Mouse (Mus musculus) lung, embryonic 15.5 days (tissue): ENCODE measurements around the gene Wnt10a. TPM values are rescaled to one million over a fixed set of nuclear protein-coding genes. Genes with fewer than 3 reads are reported as not detected.

Source experiments
- ATAC-seq: fragments of 200-750 bp; cut with Nextera tagmentation; 2 replicates; pipeline ENCODE4 v1.8.0; 2017; ENCODE audit warnings: moderate number of reproducible peaks, borderline replicate concordance; ENCODE audit not compliant: low FRiP score, low TSS enrichment; ENCODE audit errors: extremely low read depth
- H3K27ac ChIP-seq: fragments of 300-500 bp; sonication (generic); 2 replicates; pipeline ENCODE4 v1.5.1; 2015; ENCODE audit warnings: moderate library complexity, mild to moderate bottlenecking, inconsistent platforms
- H3K27me3 ChIP-seq: fragments of 300-500 bp; sonication (generic); 2 replicates; pipeline ENCODE4 v1.6.1; 2015; ENCODE audit warnings: inconsistent platforms
- H3K36me3 ChIP-seq: fragments of 300-500 bp; sonication (generic); 2 replicates; pipeline ENCODE4 v1.6.1; 2015; ENCODE audit warnings: inconsistent platforms
- H3K4me1 ChIP-seq: fragments of 300-500 bp; sonication (generic); 2 replicates; pipeline ENCODE4 v1.6.1; 2015; ENCODE audit warnings: inconsistent platforms
- H3K4me2 ChIP-seq: fragments of 300-500 bp; sonication (generic); 2 replicates; pipeline ENCODE4 v1.6.1; 2015; ENCODE audit warnings: inconsistent platforms, mild to moderate bottlenecking, moderate library complexity
- H3K4me3 ChIP-seq: fragments of 300-500 bp; sonication (generic); 2 replicates; pipeline ENCODE4 v1.5.1; 2015; ENCODE audit warnings: mild to moderate bottlenecking, inconsistent platforms
- H3K9ac ChIP-seq: fragments of 300-500 bp; sonication (generic); 2 replicates; pipeline ENCODE4 v1.6.1; 2015; ENCODE audit warnings: inconsistent platforms
- H3K9me3 ChIP-seq: fragments of 300-500 bp; sonication (generic); 2 replicates; pipeline ENCODE4 v1.6.1; 2016; ENCODE audit warnings: inconsistent platforms
- WGBS: fragments of 180-500 bp; shearing (Covaris S2); methylation state at CpG from one replicate; pipeline ENCODE4 v1.1.7; 2015; 5-methylcytosine and 5-hydroxymethylcytosine counted together
- polyA plus RNA-seq: library from polyadenylated mRNA; unstranded; fragments of >200 nt; fragmentation: Nextera tagmentation; extraction: Ambion mirVana; gene quantifications from 2 replicates; pipeline ENCODE4 v1.2.1, GENCODE M21; 2015

Wnt10a gene
- polyA plus RNA-seq, 1 experiment from 2014 or later = 0.25 TPM

DNA sequence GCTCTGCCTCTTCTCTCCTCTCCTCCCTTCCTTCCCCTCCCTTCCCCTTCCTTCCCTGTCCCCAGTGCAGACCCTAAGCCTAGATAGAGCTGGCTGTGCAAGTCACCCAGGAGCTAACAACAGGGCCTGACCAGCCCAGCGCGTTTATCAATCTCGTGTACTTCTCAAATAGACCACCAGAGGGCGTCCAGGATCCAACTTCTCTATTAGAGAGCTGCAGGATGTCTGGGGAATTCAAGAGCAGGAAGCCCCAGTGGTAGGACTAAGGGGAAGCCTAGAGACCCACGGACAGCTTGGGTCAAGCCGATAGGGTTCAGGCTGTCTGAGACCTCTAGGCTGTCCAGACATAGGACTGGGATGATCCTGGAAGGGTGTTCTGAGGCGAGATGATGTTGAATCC, 3.5 kb upstream of the Wnt10a start:
- H3K27me3 ChIP-seq = peaks cover 99% of the 10 kb centered on the region
- no peak overlapping the region for H3K4me2 ChIP-seq
- H3K4me3 ChIP-seq = no peak overlapping the region
- no peaks in the 10 kb centered on the region for H3K36me3 ChIP-seq
- WGBS = 5% methylated on average over 7 of the region's 7 CpGs
- ATAC-seq = no peak
- no peaks in the 10 kb centered on the region; the same call in 1 of the 2 replicates for H3K9me3 ChIP-seq
- no peak overlapping the region for H3K9ac ChIP-seq
- no peak overlapping the region for H3K27ac ChIP-seq
- H3K4me1 ChIP-seq = peaks cover 19% of the 10 kb centered on the region

DNA sequence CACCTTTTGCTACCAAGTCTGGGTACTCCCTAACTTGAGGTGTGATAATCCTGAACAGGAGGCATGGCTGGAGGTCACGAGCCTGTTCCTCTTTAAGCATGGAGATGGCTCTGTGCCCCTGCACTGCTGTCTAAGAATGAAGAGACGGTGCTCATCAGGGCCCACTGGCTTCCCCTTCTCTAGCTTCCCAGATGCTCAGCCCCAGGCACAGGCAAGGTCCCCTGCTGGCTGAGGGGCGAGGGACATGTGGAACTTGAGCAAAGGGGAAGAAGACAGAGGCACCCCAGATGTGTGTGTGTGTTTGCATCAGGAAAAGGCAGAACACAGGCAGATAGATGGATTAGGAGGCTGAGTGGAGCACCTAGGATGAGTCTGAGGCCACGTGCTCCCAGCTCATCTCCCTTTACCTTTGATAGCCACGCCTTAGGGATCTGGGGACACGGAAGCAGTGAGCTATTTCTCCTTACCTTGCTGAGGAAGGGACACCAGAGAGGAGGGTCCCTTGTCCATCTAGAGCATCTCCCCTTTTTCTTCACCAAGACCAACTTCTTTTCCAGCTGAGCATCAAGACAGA, 2.6 kb upstream of the Wnt10a start:
- H3K9me3 ChIP-seq = no peaks in the 10 kb centered on the region; the same call in 1 of the 2 replicates
- no peak overlapping the region for H3K27ac ChIP-seq
- 17% methylated on average over 6 of the region's 6 CpGs for WGBS
- H3K4me3 ChIP-seq = no peak overlapping the region
- H3K4me2 ChIP-seq = no peak overlapping the region
- no peak overlapping the region for H3K9ac ChIP-seq
- peaks cover 99% of the 10 kb centered on the region for H3K27me3 ChIP-seq
- H3K36me3 ChIP-seq = no peaks in the 10 kb centered on the region
- H3K4me1 ChIP-seq = peaks cover 18% of the 10 kb centered on the region
- no peak for ATAC-seq

DNA sequence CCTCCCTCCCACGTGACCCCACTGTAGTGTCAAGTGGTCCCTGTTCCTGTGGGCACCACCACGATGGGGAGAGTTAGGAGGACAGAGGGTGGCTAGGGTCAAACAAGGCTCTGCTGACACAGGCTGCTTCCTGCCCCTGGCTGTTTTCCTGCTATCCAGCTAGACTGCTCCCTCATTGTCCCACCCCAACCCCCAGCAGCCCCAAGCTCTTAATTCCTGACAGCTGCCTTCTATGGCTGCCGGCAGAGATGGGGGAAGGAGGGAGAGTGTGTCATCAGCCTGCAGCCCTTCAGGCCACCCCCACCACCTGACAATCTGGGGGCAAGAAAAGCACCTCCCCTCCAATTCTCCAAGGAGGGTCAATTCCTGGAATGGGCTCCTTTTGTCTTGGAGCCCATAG, 1.2 kb upstream of the Wnt10a start:
- Histone ChIP-seq H3K4me1 (peaks cover 21% of the 10 kb centered on the region), H3K9me3 (no peaks in the 10 kb centered on the region; the same call in 1 of the 2 replicates), H3K27me3 (peaks cover 99% of the 10 kb centered on the region), H3K4me3 (no peak overlapping the region), H3K9ac (no peak overlapping the region), H3K36me3 (no peaks in the 10 kb centered on the region), H3K4me2 (no peak overlapping the region), H3K27ac (no peak overlapping the region)
- no peak for ATAC-seq
- 16% methylated on average over 3 of the region's 3 CpGs for WGBS

DNA sequence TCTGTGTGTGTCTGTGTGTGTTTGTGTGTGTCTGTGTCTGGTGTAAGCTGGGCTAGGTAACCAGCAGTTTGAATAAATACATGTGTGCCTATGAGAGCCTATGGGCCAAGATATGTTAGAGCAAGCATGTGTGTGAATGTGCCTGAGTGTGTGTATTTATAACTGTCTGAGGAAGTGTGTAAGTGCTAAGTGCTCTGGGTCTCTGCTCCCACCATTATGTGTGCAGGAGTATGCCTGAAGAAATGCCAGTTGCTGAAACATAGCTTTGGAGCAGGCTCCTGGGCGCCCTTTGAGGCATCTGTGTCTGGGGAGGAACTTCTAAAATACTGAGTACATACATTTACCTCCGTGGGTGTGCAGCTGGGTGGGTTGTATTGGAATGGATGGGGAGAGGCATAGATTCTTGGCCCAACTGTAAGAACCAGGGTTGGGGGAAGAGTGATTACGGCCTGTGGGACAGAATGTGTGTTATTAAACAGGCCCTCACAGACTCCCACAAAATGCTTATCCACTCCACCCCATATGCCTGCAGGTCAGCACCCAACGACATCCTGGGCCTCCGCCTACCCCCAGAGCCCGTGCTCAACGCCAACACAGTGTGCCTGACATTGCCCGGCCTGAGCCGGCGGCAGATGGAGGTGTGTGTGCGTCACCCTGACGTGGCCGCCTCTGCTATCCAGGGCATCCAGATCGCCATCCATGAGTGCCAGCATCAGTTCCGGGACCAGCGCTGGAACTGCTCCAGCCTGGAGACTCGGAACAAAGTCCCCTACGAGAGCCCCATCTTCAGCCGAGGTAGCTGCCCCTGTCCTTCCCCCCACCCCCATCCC, 1.7 kb downstream of the Wnt10a start:
- Histone ChIP-seq H3K9ac (no peak overlapping the region), H3K4me1 (peaks cover 21% of the 10 kb centered on the region), H3K27me3 (peaks cover 100% of the 10 kb centered on the region), H3K4me2 (no peak overlapping the region), H3K36me3 (no peaks in the 10 kb centered on the region), H3K4me3 (no peak overlapping the region), H3K9me3 (no peaks in the 10 kb centered on the region), H3K27ac (no peak overlapping the region)
- no peak for ATAC-seq
- WGBS = 10% methylated on average over 19 of the region's 19 CpGs

DNA sequence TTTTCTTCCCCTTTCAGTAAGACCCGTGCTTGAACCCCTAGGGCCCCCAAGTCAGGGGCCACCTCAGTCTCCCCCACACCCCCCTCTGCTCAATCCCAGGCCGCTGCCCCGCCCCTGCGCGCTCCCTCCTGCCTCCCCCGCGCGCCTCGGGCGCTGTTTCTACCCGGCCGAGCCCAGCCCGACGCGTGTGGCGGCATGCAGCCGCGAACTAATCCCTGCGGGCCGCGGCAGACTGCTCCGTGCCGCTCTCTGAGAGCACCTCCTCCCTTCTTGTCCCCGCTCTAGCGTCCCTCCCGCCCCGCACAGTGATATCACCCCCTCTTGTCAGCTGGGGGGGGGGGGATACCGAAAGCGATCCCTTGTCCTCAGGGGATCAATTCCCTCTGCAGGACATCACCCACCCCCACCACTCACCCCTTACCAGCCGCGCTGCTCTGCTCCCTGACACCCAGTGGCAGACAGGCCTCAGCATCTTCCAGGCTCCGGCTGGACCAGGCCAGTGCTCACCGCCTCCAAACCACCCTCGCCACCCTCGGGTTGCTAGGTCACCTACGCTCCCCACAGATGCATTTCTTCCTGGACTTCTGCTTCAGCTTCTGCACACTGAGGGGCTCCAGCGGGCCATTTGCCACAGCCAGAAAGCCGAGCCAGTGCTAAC, 3.3 kb downstream of the Wnt10a start:
- Histone ChIP-seq H3K27me3 (peaks cover 100% of the 10 kb centered on the region), H3K9me3 (no peaks in the 10 kb centered on the region), H3K4me1 (peaks cover 21% of the 10 kb centered on the region), H3K36me3 (no peaks in the 10 kb centered on the region), H3K9ac (peak overlapping the region; percentile 4; the same call in 1 of the 2 replicates), H3K27ac (no peak overlapping the region), H3K4me3 (peak overlapping the region; percentile 25), H3K4me2 (peak overlapping the region; percentile 49)
- WGBS = 2% methylated on average over 38 of the region's 38 CpGs
- no peak for ATAC-seq

DNA sequence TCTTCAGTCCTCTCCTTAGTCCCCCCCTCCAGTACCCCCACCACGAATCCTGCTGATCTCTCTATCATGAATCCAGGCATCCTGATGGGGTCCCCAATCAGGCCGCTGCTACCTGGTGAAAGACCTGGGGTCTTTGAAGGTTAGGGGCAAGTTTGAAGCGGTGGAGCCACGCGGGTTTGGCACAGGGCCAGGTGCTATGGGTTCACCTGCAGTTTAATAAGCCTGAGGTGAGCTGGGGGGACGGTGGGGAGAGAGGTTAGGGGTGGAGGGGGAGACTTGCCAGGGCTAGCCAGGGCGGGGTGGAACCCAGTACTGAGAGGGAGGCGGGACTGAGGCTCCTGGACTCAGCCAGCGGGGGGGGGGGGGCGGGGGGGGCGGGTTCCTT, 3.8 kb downstream of the Wnt10a start:
- ATAC-seq = no peak
- Histone ChIP-seq H3K9me3 (no peaks in the 10 kb centered on the region), H3K36me3 (no peaks in the 10 kb centered on the region), H3K9ac (no peak overlapping the region), H3K27me3 (peaks cover 100% of the 10 kb centered on the region), H3K4me3 (peak overlapping the region; percentile 25; the same call in 1 of the 2 replicates), H3K4me1 (peaks cover 23% of the 10 kb centered on the region), H3K27ac (no peak overlapping the region), H3K4me2 (peak overlapping the region; percentile 49; the same call in 1 of the 2 replicates)
- 5% methylated on average over 8 of the region's 11 CpGs for WGBS

DNA sequence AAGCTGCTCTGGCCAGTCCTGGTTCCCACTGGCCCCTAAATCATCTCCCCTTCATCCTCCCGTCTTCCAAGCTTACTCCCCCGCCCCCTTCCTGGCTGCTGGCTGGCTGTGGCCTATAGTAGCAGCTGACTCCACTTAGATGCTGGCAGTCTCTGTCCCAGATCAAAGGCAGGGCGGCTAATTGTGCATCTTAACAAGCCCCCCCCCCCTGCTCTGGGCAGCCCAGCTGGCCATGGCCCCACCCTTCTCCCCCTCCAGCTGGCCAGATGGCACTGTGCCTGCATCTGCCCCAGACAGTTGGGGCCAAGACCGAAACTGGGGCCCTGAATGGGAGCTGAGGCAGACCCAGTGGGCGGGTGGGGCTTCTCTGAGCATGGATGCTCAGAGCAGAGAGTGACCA, 6.1 kb downstream of the Wnt10a start:
- Histone ChIP-seq H3K4me2 (no peak overlapping the region), H3K4me1 (peaks cover 20% of the 10 kb centered on the region), H3K4me3 (no peak overlapping the region), H3K9ac (no peak overlapping the region), H3K9me3 (no peaks in the 10 kb centered on the region), H3K36me3 (no peaks in the 10 kb centered on the region), H3K27ac (no peak overlapping the region), H3K27me3 (peaks cover 99% of the 10 kb centered on the region)
- ATAC-seq = peak; percentile 70; the same call in 1 of the 2 replicates
- 18% methylated on average over 5 of the region's 5 CpGs for WGBS

DNA sequence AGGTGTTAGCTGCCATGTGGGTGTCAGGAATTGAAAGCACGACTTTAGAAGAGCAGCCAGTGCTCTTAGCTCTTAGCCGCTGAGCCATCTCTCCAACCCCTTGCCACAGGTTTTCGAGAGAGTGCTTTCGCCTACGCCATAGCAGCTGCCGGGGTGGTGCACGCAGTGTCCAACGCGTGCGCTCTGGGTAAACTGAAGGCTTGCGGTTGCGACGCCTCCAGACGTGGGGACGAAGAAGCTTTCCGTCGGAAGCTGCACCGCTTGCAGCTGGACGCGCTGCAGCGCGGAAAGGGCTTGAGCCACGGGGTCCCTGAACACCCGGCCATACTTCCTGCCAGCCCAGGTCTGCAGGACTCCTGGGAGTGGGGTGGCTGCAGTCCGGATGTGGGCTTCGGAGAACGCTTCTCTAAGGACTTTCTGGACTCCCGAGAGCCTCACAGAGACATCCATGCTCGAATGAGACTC, 9.1 kb downstream of the Wnt10a start:
- under 1% methylated on average over 29 of the region's 29 CpGs for WGBS
- H3K4me1 ChIP-seq = peaks cover 21% of the 10 kb centered on the region
- peak overlapping the region; percentile 23 for H3K4me3 ChIP-seq
- H3K9me3 ChIP-seq = no peaks in the 10 kb centered on the region
- peaks cover 99% of the 10 kb centered on the region for H3K27me3 ChIP-seq
- no peak for ATAC-seq
- H3K27ac ChIP-seq = no peak overlapping the region
- H3K36me3 ChIP-seq = no peaks in the 10 kb centered on the region
- peak overlapping the region; percentile 52 for H3K4me2 ChIP-seq
- no peak overlapping the region for H3K9ac ChIP-seq

DNA sequence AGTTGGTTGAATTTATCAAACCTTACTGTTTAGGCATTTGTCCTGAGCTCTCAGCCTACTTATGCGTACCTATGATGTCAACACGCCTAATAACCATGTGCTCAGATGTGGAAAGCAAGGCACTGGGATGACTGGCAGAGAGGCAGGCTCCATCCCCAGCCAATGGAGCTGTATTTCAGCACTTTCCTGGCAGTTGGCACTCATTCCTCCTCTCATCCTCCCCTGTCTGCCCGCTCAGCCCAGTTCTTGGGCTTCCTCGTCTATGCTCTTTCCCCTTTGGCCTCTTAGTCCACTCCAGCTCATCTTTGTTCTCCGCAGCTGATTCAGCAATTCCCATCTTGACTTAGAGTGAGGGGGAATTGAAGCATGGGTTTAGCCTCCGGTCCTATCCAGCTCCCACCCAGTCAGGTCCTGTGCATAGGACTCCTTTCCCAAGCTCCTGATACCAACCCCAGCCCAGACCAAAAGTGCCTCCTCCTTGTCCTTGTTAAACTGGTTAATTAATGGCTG, 10.4 kb downstream of the Wnt10a start:
- no peak overlapping the region for H3K4me3 ChIP-seq
- H3K9ac ChIP-seq = no peak overlapping the region
- no peak overlapping the region for H3K27ac ChIP-seq
- 23% methylated on average over 6 of the region's 6 CpGs for WGBS
- no peaks in the 10 kb centered on the region for H3K9me3 ChIP-seq
- peaks cover 27% of the 10 kb centered on the region for H3K4me1 ChIP-seq
- no peaks in the 10 kb centered on the region for H3K36me3 ChIP-seq
- ATAC-seq = no peak
- peaks cover 99% of the 10 kb centered on the region for H3K27me3 ChIP-seq
- H3K4me2 ChIP-seq = no peak overlapping the region

DNA sequence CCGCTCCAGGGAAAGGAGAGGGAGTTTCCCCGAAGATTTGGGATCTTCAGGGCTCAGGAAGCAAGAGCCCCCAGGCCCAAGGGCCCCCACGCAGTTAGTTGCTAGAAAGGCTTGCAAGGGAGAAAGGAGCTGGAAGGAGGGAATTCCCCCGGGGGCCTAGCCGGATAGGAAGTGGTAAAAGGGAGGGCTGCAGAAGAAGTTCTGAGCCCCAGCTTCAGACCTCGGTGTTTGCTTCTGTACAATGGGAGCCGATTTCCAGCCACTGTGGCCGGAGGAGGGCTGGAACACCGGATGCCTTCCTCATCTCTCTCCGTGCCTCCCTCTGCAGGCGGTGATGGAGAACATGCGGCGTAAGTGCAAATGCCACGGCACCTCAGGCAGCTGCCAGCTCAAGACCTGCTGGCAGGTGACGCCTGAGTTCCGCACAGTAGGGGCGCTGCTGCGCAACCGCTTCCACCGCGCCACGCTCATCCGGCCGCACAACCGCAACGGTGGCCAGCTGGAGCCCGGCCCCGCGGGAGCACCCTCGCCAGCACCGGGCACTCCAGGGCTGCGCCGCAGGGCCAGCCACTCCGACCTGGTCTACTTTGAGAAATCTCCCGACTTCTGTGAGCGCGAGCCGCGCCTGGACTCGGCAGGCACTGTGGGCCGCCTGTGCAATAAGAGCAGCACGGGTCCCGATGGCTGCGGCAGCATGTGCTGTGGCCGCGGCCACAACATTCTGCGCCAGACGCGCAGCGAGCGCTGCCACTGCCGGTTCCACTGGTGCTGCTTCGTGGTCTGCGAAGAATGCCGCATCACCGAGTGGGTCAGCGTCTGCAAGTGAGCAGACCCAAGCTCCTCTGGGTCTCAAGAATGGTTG, 11.7 kb downstream of the Wnt10a start:
- Histone ChIP-seq H3K4me2 (peak overlapping the region; percentile 78), H3K36me3 (no peaks in the 10 kb centered on the region), H3K4me1 (peaks cover 40% of the 10 kb centered on the region), H3K9ac (0 out of 2 replicates have a peak overlapping the region, but pooled peaks have one; percentile 20), H3K4me3 (peak overlapping the region; percentile 40), H3K9me3 (no peaks in the 10 kb centered on the region), H3K27ac (no peak overlapping the region), H3K27me3 (peaks cover 99% of the 10 kb centered on the region)
- ATAC-seq = peak; percentile 44
- 1% methylated on average over 57 of the region's 57 CpGs for WGBS

DNA sequence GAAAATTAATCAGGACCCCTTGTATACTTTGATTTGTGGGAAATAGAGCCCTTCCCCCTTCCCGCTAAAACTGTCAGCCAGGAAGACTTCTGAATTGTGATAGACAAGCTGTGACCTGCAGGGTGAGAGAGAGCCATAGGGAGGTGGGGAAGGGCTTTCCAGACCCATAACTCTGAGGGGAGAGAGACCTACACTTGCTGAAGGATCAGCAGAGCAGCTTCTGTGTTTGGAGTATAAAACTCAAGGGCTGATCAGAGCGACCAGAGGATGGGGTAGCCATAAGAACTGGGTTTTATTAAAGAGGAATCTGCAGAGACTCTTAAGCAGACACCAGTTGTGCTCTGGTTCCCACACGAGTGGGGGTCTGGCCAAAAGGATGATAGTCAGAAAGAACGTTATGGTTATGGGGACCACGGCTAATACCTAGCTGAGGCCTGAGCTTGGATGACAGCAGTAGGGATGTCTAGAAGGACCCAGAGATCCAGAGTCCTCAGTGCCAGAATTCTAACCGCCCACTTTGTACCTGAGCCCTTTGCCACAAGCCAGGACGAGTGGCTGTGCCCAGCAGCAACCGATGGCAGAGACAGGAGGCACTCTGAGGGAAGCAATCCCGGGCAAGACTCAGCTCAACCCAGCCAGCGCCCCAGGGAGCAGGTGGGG, 13.0 kb downstream of the Wnt10a start:
- no peaks in the 10 kb centered on the region for H3K36me3 ChIP-seq
- 8% methylated on average over 10 of the region's 10 CpGs for WGBS
- H3K9ac ChIP-seq = no peak overlapping the region
- peaks cover 46% of the 10 kb centered on the region for H3K4me1 ChIP-seq
- H3K4me2 ChIP-seq = no peak overlapping the region
- H3K27ac ChIP-seq = no peak overlapping the region
- peaks cover 96% of the 10 kb centered on the region for H3K27me3 ChIP-seq
- no peak overlapping the region for H3K4me3 ChIP-seq
- no peak for ATAC-seq
- no peaks in the 10 kb centered on the region for H3K9me3 ChIP-seq
